Mouse (Mus musculus) heart, postnatal 0 days (tissue): ENCODE results near the gene Fyb2. TPM values are rescaled to one million over a fixed set of nuclear protein-coding genes. Genes with fewer than 3 reads are reported as not detected.

Experiments
- ATAC-seq: fragments of 200-750 bp; cut with Nextera tagmentation; 2 replicates; pipeline ENCODE4 v1.8.0; 2017; ENCODE audit warnings: low read depth, moderate number of reproducible peaks, moderate library complexity; ENCODE audit not compliant: insufficient read depth
- DNase-seq: peaks from one replicate; pipeline ENCODE4 v3.0.0-alpha.2; 2016; ENCODE audit warnings: low spot score
- H3K27ac ChIP-seq: fragments of 300-500 bp; sonication (generic); 2 replicates; pipeline ENCODE4 v1.5.1; 2014; ENCODE audit warnings: low read depth, mild to moderate bottlenecking
- H3K27me3 ChIP-seq: fragments of 300-500 bp; sonication (generic); 2 replicates; pipeline ENCODE4 v1.6.1; 2014; ENCODE audit warnings: low read length, mixed read lengths; ENCODE audit not compliant: control insufficient read depth, insufficient read depth
- H3K36me3 ChIP-seq: fragments of 300-500 bp; sonication (generic); replicated peaks from 2 replicates; pipeline ENCODE4 v1.6.1; 2014; ENCODE audit warnings: low read length, mixed read lengths; ENCODE audit not compliant: control insufficient read depth, insufficient read depth
- H3K4me1 ChIP-seq: fragments of 300-500 bp; sonication (generic); 2 replicates; pipeline ENCODE4 v1.6.1; 2014; ENCODE audit warnings: antibody characterized with exemption; ENCODE audit not compliant: control insufficient read depth, insufficient read depth
- H3K4me2 ChIP-seq: fragments of 300-500 bp; sonication (generic); 2 replicates; pipeline ENCODE4 v1.6.1; 2014; ENCODE audit warnings: low read depth, mild to moderate bottlenecking, low read length, moderate library complexity
- H3K4me3 ChIP-seq: fragments of 300-500 bp; sonication (generic); 2 replicates; pipeline ENCODE4 v1.5.1; 2014; ENCODE audit warnings: low read depth, low read length
- H3K9ac ChIP-seq: fragments of 300-500 bp; sonication (generic); replicated peaks from 2 replicates; pipeline ENCODE4 v1.6.1; 2014; ENCODE audit warnings: low read depth, low read length, mixed read lengths
- H3K9me3 ChIP-seq: fragments of 300-500 bp; sonication (generic); replicated peaks from 2 replicates; pipeline ENCODE4 v1.6.1; 2016; ENCODE audit warnings: low read length; ENCODE audit not compliant: control insufficient read depth
- CTCF ChIP-seq: IDR thresholded peaks from 2 replicates; pipeline ENCODE4 v1.5.1; 2016; ENCODE audit warnings: antibody characterized with exemption, control low read depth, low read depth
- EP300 ChIP-seq: IDR thresholded peaks from 2 replicates; pipeline ENCODE4 v1.6.1; 2016; ENCODE audit warnings: antibody characterized with exemption, low read depth
- WGBS: fragments of 180-500 bp; shearing (Covaris S2); extraction: QIAGEN DNeasy Blood & Tissue Kit; methylation state at CpG from one replicate; pipeline ENCODE4 v1.1.7; 2014; 5-methylcytosine and 5-hydroxymethylcytosine counted together
- polyA plus RNA-seq: library from polyadenylated mRNA; unstranded; fragments of >200 nt; fragmentation: Nextera tagmentation; extraction: Ambion mirVana; gene quantifications from 2 replicates; pipeline ENCODE4 v1.2.1, GENCODE M21; 2015
- total RNA-seq: library from RNA; depleted of rRNA; stranded (reverse); fragments of >200 nt; gene quantifications from 2 replicates; pipeline ENCODE4 v1.2.3, GENCODE M21; 2014; ENCODE audit warnings: low replicate concordance

Gene Fyb2
- total and polyA plus RNA-seq, 2 experiments from 2014 or later, result not detected

DNA sequence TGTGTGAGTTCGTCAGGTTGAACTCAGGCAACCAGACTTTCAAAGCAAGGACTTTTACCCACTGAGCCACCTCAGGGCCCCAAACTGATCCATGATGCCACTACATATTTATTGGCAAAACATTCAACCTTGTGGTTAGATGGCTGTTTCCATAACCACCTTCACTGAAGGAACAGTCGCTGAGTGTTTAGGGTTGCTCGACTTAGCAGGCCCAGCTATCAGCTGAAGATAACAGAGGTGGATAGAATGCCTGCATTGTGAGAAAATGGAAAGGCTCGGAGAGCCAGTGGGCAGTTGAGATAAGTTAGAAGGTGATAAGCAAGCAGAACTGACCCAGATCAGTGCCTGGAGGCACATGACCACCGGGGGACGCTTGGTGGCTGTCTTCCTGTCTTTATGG lies 26.3 kb downstream of the Fyb2 start:
- H3K4me3 ChIP-seq, result no peak overlapping the region
- no peaks in the 10 kb centered on the region for H3K9me3 ChIP-seq
- H3K27ac ChIP-seq, result no peak overlapping the region
- 24% methylated on average over 6 of the region's 6 CpGs for WGBS
- DNase-seq (no peak), ATAC-seq (no peak)
- H3K27me3 ChIP-seq, result no peaks in the 10 kb centered on the region
- no peak overlapping the region for H3K4me2 ChIP-seq
- peaks cover 16% of the 10 kb centered on the region for H3K4me1 ChIP-seq
- H3K9ac ChIP-seq, result no peak overlapping the region
- no peaks in the 10 kb centered on the region for H3K36me3 ChIP-seq
- no peak for TF ChIP-seq CTCF
- TF ChIP-seq EP300, result no peak

- ATAC-seq, result no peak
- H3K9me3 ChIP-seq, result no peaks in the 10 kb centered on the region
- WGBS, result 79% methylated on average over 1 of the region's 1 CpGs
These were observed 28.6 kb downstream of the Fyb2 start for GRCm38 (mm10) chr4:104941895-104942294.

DNA sequence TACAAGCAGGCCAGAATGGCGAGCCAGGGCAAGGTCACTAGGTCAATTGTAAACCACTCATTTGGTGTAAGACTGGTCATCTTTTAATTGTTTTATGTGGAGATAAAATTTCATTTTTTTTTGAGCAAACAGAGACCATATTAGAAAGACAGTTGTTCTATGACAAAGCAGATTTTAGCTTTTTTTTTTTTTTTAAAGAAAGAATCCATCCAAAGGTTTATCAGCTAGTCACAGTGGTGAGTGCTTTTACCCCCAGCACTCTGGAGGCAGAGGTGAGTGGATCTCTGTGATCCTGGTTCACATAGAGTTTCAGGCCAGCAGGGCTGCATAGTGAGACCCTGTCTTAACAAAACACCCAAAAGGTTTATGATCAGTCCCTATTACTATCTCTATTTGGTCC lies 31.2 kb downstream of the Fyb2 start:
- WGBS, result 83% methylated on average over 1 of the region's 1 CpGs
- no peak overlapping the region for H3K27ac ChIP-seq
- peaks cover 5% of the 10 kb centered on the region; the same call in 1 of the 2 replicates for H3K4me1 ChIP-seq
- no peaks in the 10 kb centered on the region for H3K9me3 ChIP-seq
- H3K4me2 ChIP-seq, result no peak overlapping the region
- TF ChIP-seq EP300 (no peak), CTCF (no peak)
- no peak overlapping the region for H3K4me3 ChIP-seq
- H3K27me3 ChIP-seq, result no peaks in the 10 kb centered on the region
- no peak overlapping the region for H3K9ac ChIP-seq
- H3K36me3 ChIP-seq, result no peaks in the 10 kb centered on the region
- DNase-seq (no peak), ATAC-seq (no peak)

More at GRCm38 (mm10) chr4:104941895-104942294, 28.6 kb downstream of the Fyb2 start:
- H3K36me3 ChIP-seq, result no peaks in the 10 kb centered on the region
- DNase-seq, result no peak
- no peak for TF ChIP-seq EP300
- TF ChIP-seq CTCF, result no peak
- H3K4me2 ChIP-seq, result no peak overlapping the region
- no peaks in the 10 kb centered on the region for H3K27me3 ChIP-seq
- no peak overlapping the region for H3K27ac ChIP-seq
- no peak overlapping the region for H3K4me3 ChIP-seq
- no peak overlapping the region for H3K9ac ChIP-seq
- H3K4me1 ChIP-seq, result no peaks in the 10 kb centered on the region

DNA sequence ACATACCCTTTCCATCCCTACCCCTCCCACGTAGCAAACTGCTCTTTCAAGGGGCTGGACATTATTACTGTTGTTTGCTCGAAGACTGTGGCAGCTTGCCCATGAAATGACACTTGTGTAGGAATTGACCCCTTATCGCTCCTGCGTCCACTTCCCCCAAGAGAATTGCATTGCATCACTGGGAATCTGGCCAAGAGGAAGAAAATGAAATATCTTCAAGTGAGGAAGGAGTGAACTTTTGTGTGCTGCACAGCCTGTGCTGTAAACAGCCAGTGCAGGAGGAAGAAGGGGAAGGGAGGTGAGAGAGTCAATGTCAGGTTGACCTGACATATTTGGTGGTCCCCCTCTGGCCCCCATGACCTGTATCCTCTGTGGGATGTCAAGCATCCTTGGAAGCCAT lies 35.6 kb downstream of the Fyb2 start:
- no peak for DNase-seq
- TF ChIP-seq CTCF, result no peak
- no peak for TF ChIP-seq EP300
- 29% methylated on average over 4 of the region's 4 CpGs for WGBS

DNA sequence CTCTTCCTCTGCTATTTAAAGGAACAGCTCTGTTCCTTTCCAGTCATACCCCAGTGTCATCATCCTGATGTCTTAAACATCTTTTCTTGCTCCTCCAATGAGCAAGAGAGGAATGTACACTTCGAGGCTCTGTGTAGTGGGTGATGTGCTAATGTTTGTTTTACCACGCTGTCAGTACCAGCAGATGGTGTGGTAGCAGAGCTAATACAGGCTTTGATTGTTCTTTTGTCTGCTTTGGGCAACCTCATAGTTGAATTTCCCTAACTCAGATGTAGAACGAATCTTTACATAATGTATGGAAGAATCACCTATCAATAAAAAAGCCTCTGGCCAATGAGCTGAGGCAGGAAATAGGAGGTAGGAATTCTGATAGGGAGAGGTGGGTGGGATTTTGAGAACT lies 36.0 kb downstream of the Fyb2 start:
- H3K4me3 ChIP-seq, result no peak overlapping the region
- ATAC-seq (no peak), DNase-seq (no peak)
- peaks cover 5% of the 10 kb centered on the region; the same call in 1 of the 2 replicates for H3K4me1 ChIP-seq
- H3K9ac ChIP-seq, result no peak overlapping the region
- WGBS, result 49% methylated on average over 3 of the region's 3 CpGs
- H3K27ac ChIP-seq, result no peak overlapping the region
- no peaks in the 10 kb centered on the region for H3K27me3 ChIP-seq
- H3K36me3 ChIP-seq, result no peaks in the 10 kb centered on the region
- no peak for TF ChIP-seq EP300
- no peak for TF ChIP-seq CTCF
- no peaks in the 10 kb centered on the region for H3K9me3 ChIP-seq
- no peak overlapping the region for H3K4me2 ChIP-seq

More for the DNA sequence above, 35.6 kb downstream of the Fyb2 start:
- Histone ChIP-seq H3K4me3 (no peak overlapping the region), H3K9ac (no peak overlapping the region), H3K27me3 (no peaks in the 10 kb centered on the region), H3K4me1 (peaks cover 5% of the 10 kb centered on the region; the same call in 1 of the 2 replicates), H3K4me2 (no peak overlapping the region), H3K9me3 (no peaks in the 10 kb centered on the region), H3K36me3 (no peaks in the 10 kb centered on the region), H3K27ac (no peak overlapping the region)
- no peak for ATAC-seq

DNA sequence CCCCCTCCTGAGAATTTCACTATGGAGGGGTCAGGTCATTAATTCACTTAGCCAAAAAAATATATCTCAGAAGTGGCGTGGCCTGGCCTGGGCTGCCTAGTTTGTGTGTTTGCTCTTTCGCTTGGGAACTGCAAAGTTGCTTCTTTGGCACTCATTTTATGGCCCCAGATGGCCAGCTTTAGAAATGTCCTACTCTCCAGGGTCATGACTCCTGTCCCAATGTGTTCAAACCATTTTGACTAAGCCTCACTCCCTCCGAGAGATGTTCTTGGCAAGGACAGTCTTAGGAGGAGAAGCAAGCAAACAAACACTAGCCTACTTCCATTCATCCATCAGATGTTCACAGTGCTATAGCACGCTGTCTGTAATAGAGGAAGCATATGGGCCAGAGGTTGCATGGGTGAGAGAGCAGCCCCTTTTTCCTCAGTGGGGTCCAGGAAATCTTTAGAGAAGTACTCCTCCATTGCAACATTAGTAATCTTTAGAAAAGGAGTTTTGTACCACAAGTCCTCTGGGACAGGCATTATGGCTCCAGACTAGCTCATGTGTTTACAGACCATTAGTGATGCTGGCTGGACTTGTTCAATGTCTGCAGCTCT lies 38.1 kb downstream of the Fyb2 start:
- no peak overlapping the region for H3K4me3 ChIP-seq
- ATAC-seq (no peak), DNase-seq (no peak)
- H3K4me2 ChIP-seq, result no peak overlapping the region
- TF ChIP-seq CTCF (no peak), EP300 (no peak)
- no peaks in the 10 kb centered on the region for H3K9me3 ChIP-seq
- no peak overlapping the region for H3K27ac ChIP-seq
- WGBS, result 82% methylated on average over 4 of the region's 4 CpGs
- peaks cover 5% of the 10 kb centered on the region; the same call in 1 of the 2 replicates for H3K4me1 ChIP-seq
- H3K27me3 ChIP-seq, result no peaks in the 10 kb centered on the region
- no peaks in the 10 kb centered on the region for H3K36me3 ChIP-seq
- no peak overlapping the region for H3K9ac ChIP-seq
